Mouse (Mus musculus) cerebellum, adult 2 months (tissue): Measurements from ENCODE around the gene Smu1. TPM values are rescaled to one million over a fixed set of nuclear protein-coding genes. Genes with fewer than 3 reads are reported as not detected.

ENCODE experiments used
- DNase-seq, 2 experiments: peaks; one replicate each; pipeline ENCODE4 v3.0.0; 2021
- H3K27ac ChIP-seq: fragments of 200-500 bp; 2 replicates; pipeline ENCODE4 v1.5.1; 2012; ENCODE audit warnings: low read length, control low read depth, inconsistent platforms; ENCODE audit not compliant: insufficient read depth
- H3K27me3 ChIP-seq: fragments of 200-500 bp; 2 replicates; pipeline ENCODE4 v1.6.1; 2012; ENCODE audit warnings: inconsistent platforms, mild to moderate bottlenecking, low read length, moderate library complexity; ENCODE audit not compliant: control insufficient read depth, insufficient read depth
- H3K4me1 ChIP-seq: fragments of 200-500 bp; 2 replicates; pipeline ENCODE4 v1.6.1; 2011; ENCODE audit warnings: low read length; ENCODE audit not compliant: control insufficient read depth, insufficient read depth
- H3K4me3 ChIP-seq: fragments of 200-500 bp; replicated peaks from 2 replicates; pipeline ENCODE3; 2011; ENCODE audit warnings: mild to moderate bottlenecking, low read depth, low read length, control low read depth; ENCODE audit not compliant: insufficient read depth
- CTCF ChIP-seq: fragments of 200-500 bp; IDR thresholded peaks from 2 replicates; pipeline ENCODE4 v1.5.1; 2011; ENCODE audit warnings: low read depth, mild to moderate bottlenecking, control low read depth, low read length, moderate library complexity, borderline replicate concordance; ENCODE audit not compliant: insufficient read depth
- POLR2A ChIP-seq: fragments of 200-500 bp; IDR thresholded peaks from 2 replicates; pipeline ENCODE4 v1.6.1; 2011; ENCODE audit warnings: low read length, control low read depth, borderline replicate concordance; ENCODE audit not compliant: insufficient read depth
- WGBS: fragments of 180-500 bp; shearing (Covaris S2); methylation state at CpG from one replicate; pipeline ENCODE4 v1.1.7; 2018; 5-methylcytosine and 5-hydroxymethylcytosine counted together
- polyA plus RNA-seq: library from polyadenylated mRNA; depleted of rRNA; stranded (reverse); fragments of >200 nt; gene quantifications from 2 replicates; pipeline ENCODE4 v1.2.3, GENCODE M21; 2012; rRNA removed

The Smu1 gene
- polyA plus RNA-seq, 1 experiment = 57.0 TPM

- no peaks in the 10 kb centered on the region for H3K27me3 ChIP-seq
- peaks cover 8% of the 10 kb centered on the region for H3K4me1 ChIP-seq
- DNase-seq = peak; percentile 96 to 98
- TF ChIP-seq CTCF (no peak), POLR2A (peak; percentile 92; the same call in 1 of the 2 replicates)
- H3K4me3 ChIP-seq = peak within 1 kb of the TSS; percentile 91
- WGBS = under 1% methylated on average over 42 of the region's 42 CpGs
- peak within 1 kb of the TSS; percentile 81 for H3K27ac ChIP-seq
Observed at GRCm38 (mm10) chr4:40702797-40703709, 54.7 kb downstream of the Smu1 start, which contains the start of gene Aptx. Gene Aptx, minus strand, starts transcription at chr4:40703194.

GRCm38 (mm10) chr4:40701796-40702195, 55.9 kb downstream of the Smu1 start:
- no peak for DNase-seq
- WGBS = 91% methylated on average over 3 of the region's 3 CpGs
- no peak for TF ChIP-seq CTCF
- no peak for TF ChIP-seq POLR2A
- no peaks in the 10 kb centered on the region for H3K27me3 ChIP-seq
- H3K4me1 ChIP-seq = peaks cover 8% of the 10 kb centered on the region
- no peak overlapping the region for H3K27ac ChIP-seq
- no peak overlapping the region for H3K4me3 ChIP-seq

- no peak for DNase-seq
- H3K27ac ChIP-seq = no peak overlapping the region
- H3K4me3 ChIP-seq = no peak overlapping the region
- H3K4me1 ChIP-seq = peaks cover 8% of the 10 kb centered on the region
- H3K27me3 ChIP-seq = no peaks in the 10 kb centered on the region
- TF ChIP-seq POLR2A (no peak), CTCF (no peak)
- WGBS = 80% methylated on average over 8 of the region's 8 CpGs
Observed at GRCm38 (mm10) chr4:40700216-40700615, 57.5 kb downstream of the Smu1 start.

- peaks cover under 1% of the 10 kb centered on the region; the same call in 1 of the 2 replicates for H3K4me1 ChIP-seq
- no peak overlapping the region for H3K4me3 ChIP-seq
- no peak for TF ChIP-seq CTCF
- no peak for TF ChIP-seq POLR2A
- no peak for DNase-seq
- H3K27me3 ChIP-seq = no peaks in the 10 kb centered on the region
- no peak overlapping the region for H3K27ac ChIP-seq
- 84% methylated on average over 7 of the region's 7 CpGs for WGBS
Observed at GRCm38 (mm10) chr4:40697059-40697458, 60.7 kb downstream of the Smu1 start.

- Histone ChIP-seq H3K27ac (no peak overlapping the region), H3K4me3 (no peak overlapping the region), H3K4me1 (no peaks in the 10 kb centered on the region), H3K27me3 (no peaks in the 10 kb centered on the region)
- WGBS = 95% methylated on average over 11 of the region's 11 CpGs
- no peak for DNase-seq
- TF ChIP-seq CTCF (no peak), POLR2A (no peak)
Observed at GRCm38 (mm10) chr4:40691100-40691499, 66.6 kb downstream of the Smu1 start.

Other genes starting within 250 kb of the Smu1 start
- gene Aptx, start 54.7 kb downstream of the Smu1 start, polyA plus RNA-seq = 20.8 and 24.1 TPM in 2 replicates
- gene Dnaja1, start 35.8 kb downstream of the Smu1 start, polyA plus RNA-seq = 83.7 and 93.0 TPM in 2 replicates
- 3.2 and 3.5 TPM in 2 replicates for gene B4galt1, start 96.1 kb upstream of the Smu1 start, polyA plus RNA-seq
- 0.57 TPM in 1 of 2 replicates, not detected in the other for gene Spink4, start 162.1 kb upstream of the Smu1 start, polyA plus RNA-seq
- gene Bag1, start 190.4 kb upstream of the Smu1 start, polyA plus RNA-seq = 143 and 159 TPM in 2 replicates
- gene Chmp5, start 190.5 kb upstream of the Smu1 start, polyA plus RNA-seq = 118 and 125 TPM in 2 replicates
- 96.6 and 96.8 TPM in 2 replicates for gene Nfx1, start 213.0 kb upstream of the Smu1 start, polyA plus RNA-seq